Mouse (Mus musculus): Measurements from ENCODE around the gene Snx4.

Gene Snx4

DNA sequence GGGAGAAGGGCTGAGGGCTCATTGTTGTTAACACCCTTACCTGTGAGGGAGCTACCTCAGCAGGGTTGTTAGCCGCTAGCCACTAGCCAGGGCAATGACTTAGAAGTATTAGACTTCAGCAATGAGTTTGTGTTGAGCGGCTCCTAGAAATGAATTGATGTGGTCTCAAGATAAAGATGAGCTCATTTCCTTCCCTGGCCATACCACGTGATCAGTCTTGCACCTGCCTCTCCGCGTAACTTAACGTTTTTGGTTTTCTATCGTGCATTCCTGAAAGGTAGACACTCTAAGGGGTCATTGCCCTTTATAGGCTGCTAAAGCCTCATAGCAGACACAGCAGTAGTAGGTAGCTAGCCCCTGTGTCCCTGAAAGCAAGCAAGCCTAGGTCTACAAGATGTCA, 92.4 kb downstream of the Snx4 start:
- in situ Hi-C loops (cut with MboI): no loop called here

DNA sequence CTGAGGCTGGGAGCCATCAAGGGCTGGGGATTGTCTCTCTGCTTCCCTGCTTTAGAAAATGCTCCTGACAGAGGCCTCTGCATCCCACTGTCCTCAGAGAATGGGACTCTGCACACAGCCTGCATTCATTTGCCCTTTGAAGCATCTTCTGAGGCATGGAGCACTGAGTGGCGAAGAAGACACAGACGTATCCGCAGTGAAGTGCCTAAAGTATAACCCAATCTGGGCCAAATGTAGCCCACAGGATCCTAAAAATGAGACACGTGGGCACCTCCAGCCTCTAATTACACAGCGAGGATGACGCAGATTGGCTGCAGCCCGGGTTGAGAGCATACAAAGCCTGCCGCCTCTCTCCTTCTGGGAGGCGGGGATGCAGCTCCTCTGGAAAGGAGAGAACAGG, 93.1 kb downstream of the Snx4 start:
- in situ Hi-C loops (cut with MboI): no loop called here

DNA sequence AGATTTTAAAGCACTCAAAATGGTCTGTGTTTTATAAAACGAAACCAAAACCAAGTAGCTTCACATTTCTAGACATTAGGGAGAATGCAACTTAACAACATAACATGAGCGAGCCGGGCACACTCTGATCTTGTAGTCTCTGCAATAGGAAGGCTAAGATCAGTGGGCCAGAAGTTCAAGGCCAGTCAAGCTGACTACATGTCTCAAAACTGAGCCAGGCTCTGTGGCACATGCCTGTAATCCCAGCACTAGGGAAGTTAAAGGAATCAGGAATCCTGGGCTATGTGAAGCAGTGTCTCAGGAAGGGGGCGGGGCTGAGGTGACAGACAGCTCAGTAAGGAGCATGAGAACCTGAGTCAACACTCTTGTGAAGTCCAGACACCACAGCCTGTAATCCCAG, 93.6 kb downstream of the Snx4 start:
- in situ Hi-C loops (cut with MboI): no loop called here

DNA sequence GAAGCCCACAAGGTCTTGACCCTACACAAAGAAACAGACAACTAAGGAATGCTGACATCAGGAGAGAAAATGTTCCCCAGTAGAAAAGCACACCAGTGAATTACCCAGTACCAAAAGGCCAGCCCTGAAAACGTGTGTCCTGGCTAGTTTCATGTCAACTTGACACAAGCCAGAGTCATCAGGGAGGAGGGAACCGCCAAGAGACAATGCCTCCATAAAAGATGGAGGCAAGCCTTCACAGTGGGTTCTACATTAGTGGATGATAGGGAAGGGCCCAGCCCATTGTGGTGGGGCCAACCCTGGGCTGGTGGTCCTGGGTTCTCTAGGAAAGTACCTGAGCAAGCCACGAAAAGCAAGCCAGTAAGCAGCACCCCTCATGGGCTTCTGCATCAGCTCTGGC, 95.1 kb downstream of the Snx4 start:
- in situ Hi-C loops (cut with MboI): no loop called here

DNA sequence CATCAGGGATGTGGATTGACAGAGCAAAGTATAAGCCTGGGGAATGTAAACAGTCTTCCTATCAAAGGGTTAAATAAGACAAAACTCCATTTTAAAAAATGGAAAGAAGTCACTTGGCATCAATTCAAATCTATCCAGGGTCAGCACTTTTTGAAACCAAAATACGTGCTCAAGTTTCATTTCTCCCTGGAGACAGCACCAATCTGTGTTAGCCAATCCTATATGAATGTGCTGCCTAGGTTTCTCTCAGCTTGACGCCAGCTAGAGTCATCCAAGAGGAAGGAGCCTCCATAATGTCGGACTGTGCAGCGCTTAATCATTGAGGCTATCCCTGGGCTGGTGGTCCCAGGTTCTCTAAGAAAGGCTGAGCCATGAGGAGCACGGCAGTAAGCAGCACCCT, 95.9 kb downstream of the Snx4 start:
- in situ Hi-C loops (cut with MboI): no loop called here

Measured in mature B cell (primary cell).